Mouse (Mus musculus): Measurements from ENCODE around the gene Dnmt3a. TPM values are rescaled to one million over a fixed set of nuclear protein-coding genes. Genes with fewer than 3 reads are reported as not detected.

The Dnmt3a gene
- polyA plus RNA-seq, 1 experiment from 2014 or later: 116 TPM

- Histone ChIP-seq H3K27ac (replicated peaks) (no peak overlapping the region), H3K36me3 (no peaks in the 10 kb centered on the region), H3K4me2 (no peak overlapping the region), H3K27me3 (replicated peaks) (no peaks in the 10 kb centered on the region), H3K9ac (replicated peaks) (no peak overlapping the region), H3K4me1 (peaks cover 48% of the 10 kb centered on the region), H3K4me3 (replicated peaks) (no peak overlapping the region), H3K9me3 (replicated peaks) (no peaks in the 10 kb centered on the region)
- 71% methylated on average over 1 of the region's 1 CpGs for WGBS
- ATAC-seq (ENCODE audit: low FRiP score): no peak
These were observed 18.3 kb upstream of the Dnmt3a start for GRCm38 (mm10) chr12:3787541-3787940.

GRCm38 (mm10) chr12:3788421-3789051 is 17.3 kb upstream of the Dnmt3a start:
- H3K27ac ChIP-seq (replicated peaks): peak overlapping the region; percentile 39; the same call in 1 of the 2 replicates
- no peak overlapping the region for H3K9ac ChIP-seq (replicated peaks)
- no peaks in the 10 kb centered on the region for H3K36me3 ChIP-seq
- ATAC-seq (ENCODE audit: low FRiP score): no peak
- H3K4me3 ChIP-seq (replicated peaks): no peak overlapping the region
- WGBS: 68% methylated on average over 5 of the region's 5 CpGs
- peaks cover 39% of the 10 kb centered on the region for H3K4me1 ChIP-seq
- H3K27me3 ChIP-seq (replicated peaks): no peaks in the 10 kb centered on the region
- H3K9me3 ChIP-seq (replicated peaks): no peaks in the 10 kb centered on the region
- no peak overlapping the region for H3K4me2 ChIP-seq

- ATAC-seq (ENCODE audit: low FRiP score): no peak
- no peak overlapping the region for H3K9ac ChIP-seq (replicated peaks)
- H3K9me3 ChIP-seq (replicated peaks): no peaks in the 10 kb centered on the region
- H3K27me3 ChIP-seq (replicated peaks): no peaks in the 10 kb centered on the region
- WGBS: 60% methylated on average over 5 of the region's 5 CpGs
- no peak overlapping the region for H3K4me2 ChIP-seq
- H3K36me3 ChIP-seq: no peaks in the 10 kb centered on the region
- H3K4me3 ChIP-seq (replicated peaks): no peak overlapping the region
- H3K27ac ChIP-seq (replicated peaks): no peak overlapping the region
- H3K4me1 ChIP-seq: peaks cover 27% of the 10 kb centered on the region
These were observed 16.1 kb upstream of the Dnmt3a start for GRCm38 (mm10) chr12:3789626-3790185.

GRCm38 (mm10) chr12:3791257-3791656 is 14.6 kb upstream of the Dnmt3a start:
- H3K27ac ChIP-seq (replicated peaks): peak overlapping the region; percentile 67; the same call in 1 of the 2 replicates
- peak overlapping the region; percentile 36; the same call in 1 of the 2 replicates for H3K9ac ChIP-seq (replicated peaks)
- no peaks in the 10 kb centered on the region for H3K9me3 ChIP-seq (replicated peaks)
- no peaks in the 10 kb centered on the region for H3K27me3 ChIP-seq (replicated peaks)
- peak overlapping the region; percentile 63 for H3K4me2 ChIP-seq
- WGBS: 50% methylated on average over 7 of the region's 7 CpGs
- ATAC-seq (ENCODE audit: low FRiP score): peak; percentile 9
- H3K36me3 ChIP-seq: no peaks in the 10 kb centered on the region
- peaks cover 26% of the 10 kb centered on the region for H3K4me1 ChIP-seq
- peak overlapping the region; percentile 34 for H3K4me3 ChIP-seq (replicated peaks)

- H3K9me3 ChIP-seq (replicated peaks): no peaks in the 10 kb centered on the region
- peak; percentile 93 for ATAC-seq (ENCODE audit: low FRiP score)
- peaks cover 26% of the 10 kb centered on the region for H3K4me1 ChIP-seq
- H3K27me3 ChIP-seq (replicated peaks): no peaks in the 10 kb centered on the region
- no peaks in the 10 kb centered on the region for H3K36me3 ChIP-seq
- peak overlapping the region; percentile 63 for H3K4me2 ChIP-seq
- H3K9ac ChIP-seq (replicated peaks): no peak overlapping the region; the same call in 1 of the 2 replicates
- WGBS: under 1% methylated on average over 22 of the region's 22 CpGs
- H3K4me3 ChIP-seq (replicated peaks): peak overlapping the region; percentile 34
- peak overlapping the region; percentile 67 for H3K27ac ChIP-seq (replicated peaks)
These were observed 14.1 kb upstream of the Dnmt3a start for GRCm38 (mm10) chr12:3791732-3792131.

GRCm38 (mm10) chr12:3792248-3792647 is 13.6 kb upstream of the Dnmt3a start:
- peak overlapping the region; percentile 67 for H3K27ac ChIP-seq (replicated peaks)
- H3K9ac ChIP-seq (replicated peaks): no peak overlapping the region; the same call in 1 of the 2 replicates
- H3K9me3 ChIP-seq (replicated peaks): no peaks in the 10 kb centered on the region
- peak overlapping the region; percentile 63 for H3K4me2 ChIP-seq
- ATAC-seq (ENCODE audit: low FRiP score): peak; percentile 42
- no peaks in the 10 kb centered on the region for H3K36me3 ChIP-seq
- peak overlapping the region; percentile 34 for H3K4me3 ChIP-seq (replicated peaks)
- 23% methylated on average over 8 of the region's 8 CpGs for WGBS
- peaks cover 26% of the 10 kb centered on the region for H3K4me1 ChIP-seq
- H3K27me3 ChIP-seq (replicated peaks): no peaks in the 10 kb centered on the region

- Histone ChIP-seq H3K27ac (replicated peaks) (no peak overlapping the region), H3K9me3 (replicated peaks) (no peaks in the 10 kb centered on the region), H3K36me3 (no peaks in the 10 kb centered on the region), H3K4me1 (peaks cover 10% of the 10 kb centered on the region), H3K9ac (replicated peaks) (no peak overlapping the region), H3K27me3 (replicated peaks) (no peaks in the 10 kb centered on the region), H3K4me2 (no peak overlapping the region), H3K4me3 (replicated peaks) (no peak overlapping the region)
- ATAC-seq (ENCODE audit: low FRiP score): no peak
- 30% methylated on average over 3 of the region's 4 CpGs for WGBS
These were observed 10.2 kb upstream of the Dnmt3a start for GRCm38 (mm10) chr12:3795569-3795968.

GRCm38 (mm10) chr12:3799551-3799950 is 6.3 kb upstream of the Dnmt3a start:
- H3K36me3 ChIP-seq: no peaks in the 10 kb centered on the region
- H3K9ac ChIP-seq (replicated peaks): no peak overlapping the region
- no peaks in the 10 kb centered on the region for H3K27me3 ChIP-seq (replicated peaks)
- H3K9me3 ChIP-seq (replicated peaks): no peaks in the 10 kb centered on the region
- H3K4me2 ChIP-seq: no peak overlapping the region
- no peaks in the 10 kb centered on the region for H3K4me1 ChIP-seq
- ATAC-seq (ENCODE audit: low FRiP score): no peak
- no peak overlapping the region for H3K4me3 ChIP-seq (replicated peaks)
- WGBS: 78% methylated on average over 1 of the region's 1 CpGs
- no peak overlapping the region for H3K27ac ChIP-seq (replicated peaks)

GRCm38 (mm10) chr12:3806271-3806684 is 471 bp downstream of the Dnmt3a start:
- Histone ChIP-seq H3K4me2 (peak overlapping the region; percentile 82), H3K4me1 (peaks cover 41% of the 10 kb centered on the region), H3K9me3 (replicated peaks) (no peaks in the 10 kb centered on the region), H3K4me3 (replicated peaks) (peak overlapping the region; percentile 83), H3K36me3 (no peaks in the 10 kb centered on the region), H3K9ac (replicated peaks) (peak overlapping the region; percentile 89), H3K27me3 (replicated peaks) (no peaks in the 10 kb centered on the region), H3K27ac (replicated peaks) (peak overlapping the region; percentile 96)
- ATAC-seq (ENCODE audit: low FRiP score): peak; percentile 79
- WGBS: 0% methylated on average over 32 of the region's 41 CpGs

- under 1% methylated on average over 68 of the region's 141 CpGs for WGBS
- H3K4me3 ChIP-seq (replicated peaks): peak overlapping the region; percentile 83
These were observed 1.1 kb downstream of the Dnmt3a start for GRCm38 (mm10) chr12:3806703-3807547.

GRCm38 (mm10) chr12:3807548-3808395 is 2.0 kb downstream of the Dnmt3a start:
- H3K4me2 ChIP-seq: peak overlapping the region; percentile 82
- H3K4me3 ChIP-seq (replicated peaks): peak overlapping the region; percentile 83
- peak overlapping the region; percentile 96 for H3K27ac ChIP-seq (replicated peaks)
- H3K4me1 ChIP-seq: peaks cover 53% of the 10 kb centered on the region
- no peaks in the 10 kb centered on the region for H3K36me3 ChIP-seq
- no peaks in the 10 kb centered on the region for H3K9me3 ChIP-seq (replicated peaks)
- H3K9ac ChIP-seq (replicated peaks): peak overlapping the region; percentile 89
- H3K27me3 ChIP-seq (replicated peaks): no peaks in the 10 kb centered on the region
- peak; percentile 43 for ATAC-seq (ENCODE audit: low FRiP score)
- WGBS: under 1% methylated on average over 61 of the region's 105 CpGs

More at GRCm38 (mm10) chr12:3806703-3807547, 1.1 kb downstream of the Dnmt3a start:
- ATAC-seq (ENCODE audit: low FRiP score): peak; percentile 65
- no peaks in the 10 kb centered on the region for H3K9me3 ChIP-seq (replicated peaks)
- no peaks in the 10 kb centered on the region for H3K36me3 ChIP-seq
- H3K9ac ChIP-seq (replicated peaks): peak overlapping the region; percentile 89
- H3K27ac ChIP-seq (replicated peaks): peak overlapping the region; percentile 96
- no peaks in the 10 kb centered on the region for H3K27me3 ChIP-seq (replicated peaks)
- peak overlapping the region; percentile 82 for H3K4me2 ChIP-seq
- H3K4me1 ChIP-seq: peaks cover 47% of the 10 kb centered on the region

All from neural tube, embryonic 15.5 days (tissue).